Comparison of ENCODE assay signal across 22 mouse cellular contexts in the genomic region with DNA sequence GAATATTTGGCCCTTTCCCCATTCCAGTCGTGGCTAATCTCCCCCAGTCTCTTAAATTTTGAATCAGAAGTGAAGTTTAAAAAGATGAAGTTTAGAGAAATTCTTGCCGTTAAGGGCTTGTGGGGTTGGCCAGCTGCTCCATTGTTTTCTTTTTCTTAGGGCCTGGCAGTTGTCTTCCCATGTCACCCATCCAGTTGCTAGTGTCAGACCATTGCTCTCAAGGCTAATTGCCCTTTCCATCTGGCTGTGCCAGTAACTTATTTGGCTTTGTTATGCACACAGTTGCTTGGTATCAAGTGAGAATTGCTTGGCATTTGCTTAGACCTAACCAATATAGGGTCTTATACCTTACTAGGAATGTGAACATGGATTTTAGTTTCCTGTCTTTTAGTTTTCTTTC. TPM values are rescaled to one million over a fixed set of nuclear protein-coding genes. Genes with fewer than 3 reads are reported as not detected.
DNase-seq lines count a peak whose midpoint lies in the region; ATAC-seq and TF ChIP-seq lines count a peak whose summit lies in the region.
"Had no signal": no experiment of that assay in that cellular context is flagged by ENCODE, and none has a peak within 500 bp of the region (broad histone marks: within the 10 kb centered on the region; RNA-seq: fewer than 3 reads in every experiment).

No protein-coding gene starts in this region.

- H3K4me2 ChIP-seq in myocyte (ENCODE audit: low read depth) = peak overlapping the region; percentile 13
- no peak overlapping the region for H3K4me2 ChIP-seq in heart, embryonic 12.5 days

- H3K36me3 ChIP-seq in C2C12 (ENCODE audit: control insufficient read depth, insufficient read depth) (peaks cover 67% of the 10 kb centered on the region), myocyte (ENCODE audit: control insufficient read depth, insufficient read depth) (peaks cover 13% of the 10 kb centered on the region)
- H3K36me3 ChIP-seq in heart, embryonic 12.5 days = peaks cover 6% of the 10 kb centered on the region; the same call in 1 of the 2 replicates

- no peaks in the 10 kb centered on the region for H3K9me3 ChIP-seq in heart, embryonic 12.5 days (replicated peaks)
- H3K9me3 ChIP-seq: G1E had no signal

- H3K4me3 ChIP-seq in C2C12 (ENCODE audit: insufficient read depth, poor library complexity, severe bottlenecking) (no peak overlapping the region), myocyte (no peak overlapping the region)
- no peak overlapping the region for H3K4me3 ChIP-seq in embryonic fibroblast, embryonic 13.5 days (ENCODE audit: insufficient read depth, low read length)
- no peak overlapping the region for H3K4me3 ChIP-seq in heart, embryonic 12.5 days

- H3ac ChIP-seq in C2C12 (ENCODE audit: control insufficient read depth, insufficient read length, low read depth) (no peak overlapping the region), myocyte (ENCODE audit: control insufficient read depth, insufficient read length) (no peak overlapping the region)

- 63% methylated on average over 2 of the region's 2 CpGs for WGBS in heart, embryonic 12.5 days

- H3K79me2 ChIP-seq in C2C12 (ENCODE audit: control insufficient read depth, insufficient read depth) = peaks cover 95% of the 10 kb centered on the region
- peaks cover 87% of the 10 kb centered on the region for H3K79me2 ChIP-seq in myocyte (ENCODE audit: control insufficient read depth, insufficient read depth)

- DNase-seq in left cerebral cortex, adult 18-20 months (ENCODE audit: low spot score in 2 of 2) = no peak
- no peak for DNase-seq in heart, postnatal 4 days
- DNase-seq: adrenal gland, adult 2 months; adrenal gland, adult 8-10 months; adrenal gland, postnatal 10 days; adrenal gland, postnatal 14 days; adrenal gland, postnatal 25 days; adrenal gland, postnatal 36 days; B cell, adult 2 months; cerebellum, adult 11 months; cerebellum, adult 11-12 months; cerebellum, adult 18-20 months; cerebellum, adult 2 months had no signal

- no peak overlapping the region for H3K9ac ChIP-seq in heart, embryonic 12.5 days

- no peaks in the 10 kb centered on the region for H3K27me3 ChIP-seq in C2C12 (ENCODE audit: control insufficient read depth, insufficient read depth, insufficient read length)
- no peaks in the 10 kb centered on the region for H3K27me3 ChIP-seq in myocyte (ENCODE audit: control insufficient read depth, insufficient read depth, insufficient read length)
- H3K27me3 ChIP-seq in heart, embryonic 12.5 days (replicated peaks) = no peaks in the 10 kb centered on the region
- H3K27me3 ChIP-seq: CH12.LX, Patski had no signal

- no peak for TF ChIP-seq POLR2A in embryonic fibroblast, embryonic 13.5 days (IDR thresholded peaks at IDR 0.05; ENCODE audit: low read depth, low read length)
- TF ChIP-seq POLR2A in myocyte (IDR thresholded peaks at IDR 0.05; ENCODE audit: insufficient read length, low read depth) = no peak

- peaks cover 6% of the 10 kb centered on the region for H3K4me1 ChIP-seq in embryonic fibroblast, embryonic 13.5 days (ENCODE audit: control insufficient read depth, insufficient read depth, low read length)
- 0 out of 2 replicates have a peak, but pooled peaks cover 2% of the 10 kb centered on the region for H3K4me1 ChIP-seq in heart, embryonic 12.5 days (replicated peaks)

- H3K27ac ChIP-seq in embryonic fibroblast, embryonic 13.5 days (ENCODE audit: insufficient read depth, low read length) = peak overlapping the region; percentile 96; the same call in 1 of the 2 replicates
- no peak overlapping the region for H3K27ac ChIP-seq in heart, embryonic 12.5 days (ENCODE audit: poor library complexity, severe bottlenecking)

- no peak for TF ChIP-seq CTCF in C2C12 (IDR thresholded peaks at IDR 0.05; ENCODE audit: control insufficient read depth, insufficient read depth, insufficient read length)
- no peak for TF ChIP-seq CTCF in embryonic fibroblast, embryonic 13.5 days (IDR thresholded peaks at IDR 0.05; ENCODE audit: borderline replicate concordance, insufficient read depth, low read length)

- no peak for ATAC-seq in heart, embryonic 12.5 days (ENCODE audit: insufficient number of reproducible peaks, low FRiP score)
- ATAC-seq: activated CD4-positive, CD25-positive, alpha-beta regulatory T cell, adult 4 months; CD4-positive, CD25-positive, alpha-beta regulatory T cell, adult 4 months; Patski had no signal

- peaks cover 72% of the 10 kb centered on the region for H3K79me3 ChIP-seq in C2C12 (ENCODE audit: low read depth)

TF ChIP-seq in C2C12, 6 proteins besides CTCF, POLR2A, EP300 and RAD21:
- TF ChIP-seq USF1 (IDR thresholded peaks at IDR 0.05; ENCODE audit: low read depth) (no peak), FOSL1 (IDR thresholded peaks at IDR 0.05; ENCODE audit: insufficient read depth, low read length, poor library complexity, severe bottlenecking) (no peak), MYOD1 (IDR thresholded peaks at IDR 0.05; ENCODE audit: control insufficient read depth, insufficient read length, low read depth) (peak; percentile 81), CEBPB (IDR thresholded peaks at IDR 0.05; ENCODE audit: low read depth) (no peak), MYOG (IDR thresholded peaks at IDR 0.05; ENCODE audit: control insufficient read depth, extremely low read depth, insufficient read length) (no peak), MAX (IDR thresholded peaks at IDR 0.05) (peak; percentile 20)

TF ChIP-seq in myocyte, 11 proteins besides CTCF, POLR2A, EP300 and RAD21:
- TF ChIP-seq CEBPB (IDR thresholded peaks at IDR 0.05; ENCODE audit: insufficient read depth, poor library complexity, severe bottlenecking) (no peak), TCF3 (IDR thresholded peaks at IDR 0.05; ENCODE audit: insufficient read length, low read depth) (no peak), MYOG (IDR thresholded peaks at IDR 0.05; ENCODE audit: control insufficient read depth in 1 of 3, insufficient read depth in 1 of 3, insufficient read length in 2 of 3, low read depth in 2 of 3) (peak in 2 of 3 experiments; percentile 20 to 55), MYOD1 (IDR thresholded peaks at IDR 0.05; ENCODE audit: control insufficient read depth in 1 of 3, insufficient read length in 2 of 3, low read depth in 2 of 3) (peak; percentile 84 to 91 (median 89)), MAX (IDR thresholded peaks at IDR 0.05; ENCODE audit: low read depth) (no peak), POLR2AphosphoS2 (IDR thresholded peaks at IDR 0.05; ENCODE audit: insufficient read length, low read depth) (no peak), TCF12 (IDR thresholded peaks at IDR 0.05; ENCODE audit: insufficient read depth, poor library complexity, severe bottlenecking) (peak; percentile 68), USF1 (IDR thresholded peaks at IDR 0.05; ENCODE audit: low read depth) (no peak), E2F4 (IDR thresholded peaks at IDR 0.05; ENCODE audit: insufficient read depth) (no peak), REST (IDR thresholded peaks at IDR 0.05; ENCODE audit: insufficient read depth, insufficient read length) (no peak), SRF (IDR thresholded peaks at IDR 0.05; ENCODE audit: control insufficient read depth, insufficient read length, low read depth) (peak; percentile 47)

RNA-seq across cellular contexts. Expression of a gene that starts 24.2 kb away (rescaled TPM):
- polyA plus RNA-seq in C2C12 (2012; fragmentation: generic; extraction: Trizol) = 280 TPM
- 473 and 817 TPM in 2 replicates for polyA plus RNA-seq in embryonic fibroblast, embryonic 13.5 days (2011; ENCODE audit: insufficient read length, low read depth, missing spikeins)
- 254 TPM for polyA plus RNA-seq in myocyte (2012; fragmentation: generic; extraction: Trizol)
- total RNA-seq in left cerebral cortex, adult 18-20 months (2021) = 10 to 100 TPM; 18.6 to 20.2 TPM
- 100 to 1,000 TPM; 240 to 245 TPM for total RNA-seq in heart, postnatal 4 days (2021)
- polyA plus RNA-seq in heart, embryonic 12.5 days (2016; fragmentation: Nextera tagmentation; extraction: Ambion mirVana) = 222 and 235 TPM in 2 replicates
